In genomic region chr8:56294886-56295555, GRCm38 (mm10) we compare ENCODE assay signal across 9 mouse cellular contexts. TPM values are rescaled to one million over a fixed set of nuclear protein-coding genes. Genes with fewer than 3 reads are reported as not detected.
DNase-seq lines count a peak whose midpoint lies in the region; ATAC-seq and TF ChIP-seq lines count a peak whose summit lies in the region.
"Had no signal": no experiment of that assay in that cellular context is flagged by ENCODE, and none has a peak within 500 bp of the region (broad histone marks: within the 10 kb centered on the region; RNA-seq: fewer than 3 reads in every experiment).

No protein-coding gene starts in this region.

- H3K27me3 ChIP-seq in heart, embryonic 14.5 days (ENCODE audit: control insufficient read depth, insufficient read depth, low read length), result peaks cover 15% of the 10 kb centered on the region; the same call in 1 of the 2 replicates
- 0 out of 2 replicates have a peak, but pooled peaks cover 9% of the 10 kb centered on the region for H3K27me3 ChIP-seq in heart, postnatal 0 days (ENCODE audit: control insufficient read depth, insufficient read depth, low read length)
- peaks cover 44% of the 10 kb centered on the region for H3K27me3 ChIP-seq in midbrain, embryonic 10.5 days (ENCODE audit: low read depth, poor library complexity, severe bottlenecking)

- no peak for TF ChIP-seq CTCF in brain, embryonic 14.5 days (IDR thresholded peaks at IDR 0.05; ENCODE audit: borderline replicate concordance, extremely low read depth, insufficient read depth, insufficient read length)
- no peak for TF ChIP-seq CTCF in heart, postnatal 0 days (IDR thresholded peaks at IDR 0.05; ENCODE audit: low read depth)

- H3K4me2 ChIP-seq in heart, embryonic 14.5 days (ENCODE audit: low read length), result peak overlapping the region; percentile 89
- H3K4me2 ChIP-seq in heart, postnatal 0 days (ENCODE audit: low read depth, low read length), result peak overlapping the region; percentile 92

- H3K4me1 ChIP-seq in heart, embryonic 14.5 days (ENCODE audit: control insufficient read depth in 2 of 2, insufficient read depth in 2 of 2, low read length in 2 of 2), result peaks cover 0 to 6% of the 10 kb centered on the region in 2 experiments; a peak in 2 of 4 replicates
- no peaks in the 10 kb centered on the region for H3K4me1 ChIP-seq in heart, postnatal 0 days (ENCODE audit: control insufficient read depth, insufficient read depth)
- H3K4me1 ChIP-seq in midbrain, embryonic 10.5 days, result peaks cover 27% of the 10 kb centered on the region

- no peak for TF ChIP-seq EP300 in heart, postnatal 0 days (IDR thresholded peaks at IDR 0.05; ENCODE audit: low read depth)

- H3K27ac ChIP-seq in heart, embryonic 14.5 days (replicated peaks in 1 of 2; ENCODE audit: control insufficient read depth in 1 of 2, insufficient read depth in 1 of 2, low read depth in 2 of 2, low read length in 2 of 2), result no peak overlapping the region
- H3K27ac ChIP-seq in heart, postnatal 0 days (ENCODE audit: low read depth), result no peak overlapping the region
- H3K27ac ChIP-seq in midbrain, embryonic 10.5 days (replicated peaks), result peak overlapping the region; percentile 83

- ATAC-seq in heart, embryonic 14.5 days (ENCODE audit: insufficient number of reproducible peaks, insufficient read depth, low FRiP score, low read depth), result no peak
- ATAC-seq in heart, postnatal 0 days (ENCODE audit: insufficient read depth, low read depth), result no peak
- ATAC-seq: Patski had no signal

- 24% methylated on average over 14 of the region's 14 CpGs for WGBS in heart, embryonic 14.5 days
- 24% methylated on average over 14 of the region's 14 CpGs for WGBS in heart, postnatal 0 days
- WGBS in midbrain, embryonic 10.5 days, result 29% methylated on average over 14 of the region's 14 CpGs

- peak overlapping the region; percentile 49 to 57 for H3K4me3 ChIP-seq in heart, embryonic 14.5 days (ENCODE audit: control insufficient read depth in 1 of 2, insufficient read depth in 1 of 2, low read depth in 1 of 2, low read length in 2 of 2)
- H3K4me3 ChIP-seq in heart, postnatal 0 days (ENCODE audit: low read depth, low read length), result peak overlapping the region; percentile 59
- peak overlapping the region; percentile 64 for H3K4me3 ChIP-seq in midbrain, embryonic 10.5 days

- DNase-seq in heart, adult 8-10 months (ENCODE audit: low spot score), result no peak
- peak; percentile 53 for DNase-seq in brain, embryonic 14.5 days (ENCODE audit: low read depth)
- no peak for DNase-seq in heart, postnatal 0 days (ENCODE audit: low spot score)
- no peak for DNase-seq in midbrain, embryonic 10.5 days (ENCODE audit: low spot score)
- DNase-seq in adrenal gland, adult 2 months, result no peak
- DNase-seq in adrenal gland, postnatal 14 days, result no peak
- DNase-seq in spleen, postnatal 14 days (ENCODE audit: low spot score in 2 of 2), result no peak

- no peaks in the 10 kb centered on the region for H3K9me3 ChIP-seq in heart, embryonic 14.5 days (ENCODE audit: control insufficient read depth, low read length)
- no peaks in the 10 kb centered on the region for H3K9me3 ChIP-seq in heart, postnatal 0 days (replicated peaks; ENCODE audit: control insufficient read depth, low read length)
- no peaks in the 10 kb centered on the region for H3K9me3 ChIP-seq in midbrain, embryonic 10.5 days (replicated peaks)

- no peak for TF ChIP-seq POLR2A in brain, embryonic 14.5 days (IDR thresholded peaks at IDR 0.05; ENCODE audit: borderline replicate concordance, extremely low read depth, insufficient read depth, insufficient read length, poor library complexity, severe bottlenecking)

- no peaks in the 10 kb centered on the region for H3K36me3 ChIP-seq in heart, embryonic 14.5 days (ENCODE audit: control insufficient read depth, insufficient read depth, low read length)
- no peaks in the 10 kb centered on the region for H3K36me3 ChIP-seq in heart, postnatal 0 days (replicated peaks; ENCODE audit: control insufficient read depth, insufficient read depth, low read length)
- no peaks in the 10 kb centered on the region for H3K36me3 ChIP-seq in midbrain, embryonic 10.5 days

- H3K9ac ChIP-seq in heart, embryonic 14.5 days (ENCODE audit: low read length), result peak overlapping the region; percentile 72
- peak overlapping the region; percentile 32 for H3K9ac ChIP-seq in heart, postnatal 0 days (replicated peaks; ENCODE audit: low read depth, low read length)

RNA-seq across cellular contexts. Expression of gene Hpgd, which starts 0.6 kb away (rescaled TPM):
- 20.7 and 21.0 TPM in 2 replicates for polyA plus RNA-seq in heart, embryonic 14.5 days (2014; fragmentation: Nextera tagmentation; extraction: Ambion mirVana)
- total RNA-seq in heart, adult 8-10 months (2022), result 1 to 10 TPM; 5.8 to 8.1 (median 6.5) TPM
- 3.2 and 4.7 TPM in 2 replicates for polyA plus RNA-seq in brain, embryonic 14.5 days (2012; rRNA removed)
- 2.9 and 6.3 TPM in 2 replicates for total RNA-seq in heart, postnatal 0 days (2014; rRNA removed; ENCODE audit: low replicate concordance)
- 11.5 and 13.6 TPM in 2 replicates for polyA plus RNA-seq in heart, postnatal 0 days (2015; fragmentation: Nextera tagmentation; extraction: Ambion mirVana)
- polyA plus RNA-seq in midbrain, embryonic 10.5 days (2016; fragmentation: Nextera tagmentation; extraction: Ambion mirVana), result 9.5 and 10.5 TPM in 2 replicates
- 10 to 100 TPM in 1 of 2 experiments, 1 to 10 TPM in 1; 6.6 to 11.5 TPM for total RNA-seq in adrenal gland, adult 2 months (2021)
- polyA plus RNA-seq in adrenal gland, adult 2 months (2012; rRNA removed), result 0.53 and 0.74 TPM in 2 replicates
- 6.7 and 12.9 TPM in 2 replicates for total RNA-seq in adrenal gland, postnatal 14 days (2021)
